Mouse (Mus musculus) bone marrow macrophage, adult 2 months (primary cell): ENCODE measurements around the gene Nde1. TPM values are rescaled to one million over a fixed set of nuclear protein-coding genes. Genes with fewer than 3 reads are reported as not detected.

Source experiments
- H3K27ac ChIP-seq: 2 replicates; pipeline ENCODE4 v1.5.1; 2012; ENCODE audit warnings: low read depth, low read length; ENCODE audit not compliant: insufficient read depth
- H3K4me1 ChIP-seq: 2 replicates; pipeline ENCODE4 v1.6.1; 2012; ENCODE audit warnings: low read length; ENCODE audit not compliant: control insufficient read depth, insufficient read depth
- H3K4me3 ChIP-seq: 2 replicates; pipeline ENCODE4 v1.5.1; 2012; ENCODE audit warnings: mild to moderate bottlenecking, low read length, moderate library complexity; ENCODE audit not compliant: insufficient read depth
- CTCF ChIP-seq: IDR thresholded peaks from 2 replicates; pipeline ENCODE4 v1.5.1; 2012; ENCODE audit warnings: low read depth, mild to moderate bottlenecking, low read length, moderate library complexity
- POLR2A ChIP-seq: IDR thresholded peaks from 2 replicates; pipeline ENCODE4 v1.6.1; 2012; ENCODE audit warnings: mild to moderate bottlenecking, low read depth, low read length, borderline replicate concordance
- polyA plus RNA-seq: library from polyadenylated mRNA; stranded (reverse); fragments of >200 nt; gene quantifications from 2 replicates; pipeline ENCODE4 v1.2.4, GENCODE M21; 2012; ENCODE audit not compliant: missing spikeins, insufficient read depth, insufficient read length

The Nde1 gene
- polyA plus RNA-seq, 1 experiment: 69.0 TPM

GRCm38 (mm10) chr16:14159746-14160131 lies 3.3 kb upstream of the Nde1 start:
- Histone ChIP-seq H3K27ac (peak overlapping the region; percentile 99), H3K4me3 (peak overlapping the region; percentile 91), H3K4me1 (peaks cover 22% of the 10 kb centered on the region)
- TF ChIP-seq POLR2A (no peak), CTCF (no peak)

GRCm38 (mm10) chr16:14160941-14161340 lies 2.1 kb upstream of the Nde1 start:
- TF ChIP-seq CTCF (no peak), POLR2A (no peak)
- peaks cover 31% of the 10 kb centered on the region for H3K4me1 ChIP-seq
- H3K4me3 ChIP-seq: no peak overlapping the region
- no peak overlapping the region for H3K27ac ChIP-seq

- TF ChIP-seq POLR2A: no peak
- no peak for TF ChIP-seq CTCF
- Histone ChIP-seq H3K27ac (peak overlapping the region; percentile 60), H3K4me3 (peak overlapping the region; percentile 87), H3K4me1 (peaks cover 25% of the 10 kb centered on the region)
These were observed 656 bp downstream of the Nde1 start for GRCm38 (mm10) chr16:14163731-14164130.

GRCm38 (mm10) chr16:14166490-14166889 lies 3.4 kb downstream of the Nde1 start:
- no peak overlapping the region for H3K27ac ChIP-seq
- H3K4me1 ChIP-seq: peaks cover 21% of the 10 kb centered on the region
- TF ChIP-seq POLR2A (no peak), CTCF (no peak)
- H3K4me3 ChIP-seq: no peak overlapping the region

GRCm38 (mm10) chr16:14169706-14170105 lies 6.6 kb downstream of the Nde1 start:
- Histone ChIP-seq H3K27ac (no peak overlapping the region), H3K4me1 (peaks cover 12% of the 10 kb centered on the region), H3K4me3 (no peak overlapping the region)
- TF ChIP-seq POLR2A: no peak
- TF ChIP-seq CTCF: no peak

- peaks cover 7% of the 10 kb centered on the region for H3K4me1 ChIP-seq
- TF ChIP-seq CTCF: no peak
- TF ChIP-seq POLR2A: no peak
- no peak overlapping the region for H3K4me3 ChIP-seq
- 0 out of 2 replicates have a peak overlapping the region, but pooled peaks have one; percentile 12 for H3K27ac ChIP-seq
These were observed 15.0 kb downstream of the Nde1 start for GRCm38 (mm10) chr16:14178041-14178440.

GRCm38 (mm10) chr16:14180163-14180733 lies 17.2 kb downstream of the Nde1 start:
- Histone ChIP-seq H3K27ac (no peak overlapping the region), H3K4me3 (no peak overlapping the region), H3K4me1 (peaks cover 7% of the 10 kb centered on the region)
- no peak for TF ChIP-seq POLR2A
- no peak for TF ChIP-seq CTCF

GRCm38 (mm10) chr16:14182360-14182759 lies 19.3 kb downstream of the Nde1 start:
- H3K4me3 ChIP-seq: no peak overlapping the region
- H3K27ac ChIP-seq: no peak overlapping the region
- H3K4me1 ChIP-seq: peaks cover 5% of the 10 kb centered on the region
- TF ChIP-seq CTCF (no peak), POLR2A (no peak)

GRCm38 (mm10) chr16:14183856-14184255 lies 20.8 kb downstream of the Nde1 start:
- TF ChIP-seq CTCF: no peak
- TF ChIP-seq POLR2A: no peak
- no peak overlapping the region for H3K27ac ChIP-seq
- no peak overlapping the region for H3K4me3 ChIP-seq
- no peaks in the 10 kb centered on the region for H3K4me1 ChIP-seq

- no peak overlapping the region for H3K4me3 ChIP-seq
- H3K4me1 ChIP-seq: no peaks in the 10 kb centered on the region
- TF ChIP-seq CTCF (no peak), POLR2A (no peak)
- H3K27ac ChIP-seq: no peak overlapping the region
These were observed 22.4 kb downstream of the Nde1 start for GRCm38 (mm10) chr16:14185516-14185915.
